Comparison of ENCODE assay signal across 15 mouse cellular contexts in the genomic region with DNA sequence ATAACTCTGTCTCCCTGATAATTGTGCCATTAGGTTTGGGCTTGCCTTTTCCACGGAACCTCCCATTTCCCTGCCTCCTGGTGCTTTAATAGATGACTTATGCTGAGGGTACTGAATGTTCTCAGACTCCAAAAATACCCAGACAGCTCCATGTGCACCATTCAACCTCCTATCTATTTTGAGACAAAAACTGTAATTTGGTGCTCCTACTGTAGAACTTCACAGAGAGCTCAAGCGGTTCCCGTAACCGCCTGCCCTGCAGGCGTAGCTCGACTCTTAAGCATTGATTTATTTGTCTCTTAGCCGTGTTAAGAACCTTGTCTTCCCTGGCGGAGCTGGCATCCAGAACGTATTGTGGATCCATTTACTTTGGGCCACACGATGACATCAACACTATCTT.
DNase-seq lines count a peak whose midpoint lies in the region; ATAC-seq lines count a peak whose summit lies in the region.
"Had no signal": no experiment of that assay in that cellular context is flagged by ENCODE, and none has a peak within 500 bp of the region (broad histone marks: within the 10 kb centered on the region; RNA-seq: fewer than 3 reads in every experiment).

No protein-coding gene starts in this region.

- peak; percentile 3 for DNase-seq in embryo, embryonic 11 days
- no peak for DNase-seq in embryo, embryonic 10 days (ENCODE audit: low spot score)
- DNase-seq in neural tube, embryonic 11.5 days (ENCODE audit: low spot score) = peak; percentile 15
- peak; percentile 26 to 33 for DNase-seq in layer of hippocampus, postnatal 36 days
- peak; percentile 89 for DNase-seq in telencephalon, adult 2 months (ENCODE audit: low read depth, low spot score)
- no peak for DNase-seq in cerebellum, postnatal 25 days
- no peak for DNase-seq in urinary bladder, postnatal 25 days (ENCODE audit: low spot score)
- DNase-seq: cerebellum, adult 18-20 months; heart, adult 2 months; kidney, postnatal 25 days; lung, adult 2 months; thymus, postnatal 14 days had no signal

- no peaks in the 10 kb centered on the region for H3K27me3 ChIP-seq in neural tube, embryonic 11.5 days (ENCODE audit: control insufficient read depth, insufficient read depth, low read length)
- no peaks in the 10 kb centered on the region for H3K27me3 ChIP-seq in neural tube, embryonic 15.5 days (replicated peaks)
- H3K27me3 ChIP-seq: limb, embryonic 15.5 days had no signal

- 73% methylated on average over 10 of the region's 10 CpGs for WGBS in neural tube, embryonic 11.5 days
- WGBS in neural tube, embryonic 15.5 days = 58% methylated on average over 10 of the region's 10 CpGs

- no peaks in the 10 kb centered on the region for H3K9me3 ChIP-seq in neural tube, embryonic 11.5 days (ENCODE audit: control insufficient read depth, low read length)
- H3K9me3 ChIP-seq in neural tube, embryonic 15.5 days (replicated peaks) = no peaks in the 10 kb centered on the region
- H3K9me3 ChIP-seq: limb, embryonic 15.5 days had no signal

- H3K4me3 ChIP-seq in neural tube, embryonic 11.5 days (ENCODE audit: low read depth, low read length) = no peak overlapping the region
- no peak overlapping the region for H3K4me3 ChIP-seq in neural tube, embryonic 15.5 days (replicated peaks)
- H3K4me3 ChIP-seq: heart, adult 2 months; limb, embryonic 15.5 days had no signal

- no peak overlapping the region for H3K4me2 ChIP-seq in neural tube, embryonic 11.5 days (ENCODE audit: low read depth)
- H3K4me2 ChIP-seq in neural tube, embryonic 15.5 days = no peak overlapping the region
- H3K4me2 ChIP-seq: limb, embryonic 15.5 days had no signal

- no peak for ATAC-seq in neural tube, embryonic 11.5 days (ENCODE audit: insufficient read depth, low FRiP score, low TSS enrichment)
- no peak for ATAC-seq in neural tube, embryonic 15.5 days (ENCODE audit: low FRiP score)
- ATAC-seq: Patski had no signal

- no peak overlapping the region for H3K27ac ChIP-seq in neural tube, embryonic 11.5 days (ENCODE audit: low read depth, low read length)
- H3K27ac ChIP-seq in neural tube, embryonic 15.5 days (replicated peaks) = no peak overlapping the region
- H3K27ac ChIP-seq: heart, adult 2 months; limb, embryonic 15.5 days had no signal

- H3K36me3 ChIP-seq in neural tube, embryonic 11.5 days (ENCODE audit: control insufficient read depth, insufficient read depth, low read length) = no peaks in the 10 kb centered on the region
- no peaks in the 10 kb centered on the region for H3K36me3 ChIP-seq in neural tube, embryonic 15.5 days
- H3K36me3 ChIP-seq: limb, embryonic 15.5 days had no signal

- H3K4me1 ChIP-seq in neural tube, embryonic 11.5 days (ENCODE audit: control insufficient read depth, insufficient read depth, low read length) = no peaks in the 10 kb centered on the region
- H3K4me1 ChIP-seq in neural tube, embryonic 15.5 days = 0 out of 2 replicates have a peak, but pooled peaks cover 4% of the 10 kb centered on the region
- H3K4me1 ChIP-seq: limb, embryonic 15.5 days had no signal

- no peak overlapping the region for H3K9ac ChIP-seq in neural tube, embryonic 11.5 days (ENCODE audit: low read length)
- no peak overlapping the region for H3K9ac ChIP-seq in neural tube, embryonic 15.5 days (replicated peaks)
- H3K9ac ChIP-seq: limb, embryonic 15.5 days had no signal

Comparison
In these comparisons a context has a peak if more than half of its experiments do, and no peak if none do; other contexts are left out.
1. DNase-seq: peak in embryo, embryonic 11 days (single experiment), neural tube, embryonic 11.5 days (single experiment), layer of hippocampus, postnatal 36 days (2 of 2) and telencephalon, adult 2 months (single experiment); none in embryo, embryonic 10 days (single experiment), cerebellum, postnatal 25 days (0 of 2) and urinary bladder, postnatal 25 days (single experiment).